Mouse (Mus musculus): ENCODE data around the gene Prune2. TPM values are rescaled to one million over a fixed set of nuclear protein-coding genes. Genes with fewer than 3 reads are reported as not detected.

The Prune2 gene
- polyA plus RNA-seq, 1 experiment from 2014 or later, result 1.6 TPM

DNA sequence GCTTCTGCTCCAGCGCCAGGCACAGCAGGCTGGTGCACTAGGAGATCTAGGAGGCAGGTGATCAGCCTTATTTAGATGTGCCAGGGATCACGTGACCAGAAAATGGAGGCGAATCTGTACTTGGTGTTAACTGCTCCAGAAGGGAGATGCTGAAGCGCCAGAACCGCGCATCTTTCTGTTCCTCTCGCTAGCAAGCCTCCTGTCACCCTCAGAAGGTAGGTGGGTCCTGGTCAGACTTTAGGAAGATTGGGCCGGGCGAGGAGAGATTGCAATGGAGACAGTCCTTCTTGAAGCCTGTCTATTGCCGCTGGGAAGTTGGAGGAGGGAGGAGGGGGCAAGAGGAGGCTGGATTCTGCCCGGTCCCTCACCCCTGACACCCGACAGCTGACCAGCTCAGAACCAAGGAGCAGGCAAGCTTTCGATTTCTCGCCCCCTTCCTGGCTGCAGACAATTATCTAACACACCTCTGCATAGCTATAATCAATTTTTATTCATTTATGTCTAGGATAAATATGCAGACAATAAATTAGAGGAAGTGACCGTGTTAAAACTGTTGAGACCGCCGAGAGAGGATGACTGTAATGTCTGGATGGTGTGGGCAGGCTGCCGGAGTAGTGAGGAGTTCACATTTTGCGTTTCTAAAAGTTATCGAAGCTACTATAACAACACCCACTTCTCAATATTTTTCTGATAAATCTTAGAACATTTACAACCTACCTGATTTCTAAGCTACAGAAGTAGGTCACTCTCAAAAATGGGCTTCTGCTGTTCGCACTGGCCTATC lies 181.0 kb downstream of the Prune2 start:
- Histone ChIP-seq H3K4me1 (ENCODE audit: control insufficient read depth, insufficient read depth, low read length) (peaks cover 4% of the 10 kb centered on the region; the same call in 1 of the 2 replicates), H3K36me3 (ENCODE audit: control insufficient read depth, insufficient read depth, low read length) (no peaks in the 10 kb centered on the region), H3K9me3 (ENCODE audit: control insufficient read depth, low read length) (no peaks in the 10 kb centered on the region), H3K27ac (ENCODE audit: low read length) (no peak overlapping the region), H3K4me2 (ENCODE audit: low read depth, low read length) (peak overlapping the region; percentile 54), H3K27me3 (replicated peaks; ENCODE audit: control insufficient read depth, insufficient read depth, low read length) (no peaks in the 10 kb centered on the region), H3K9ac (ENCODE audit: low read depth, low read length) (peak overlapping the region; percentile 54), H3K4me3 (ENCODE audit: low read length) (peak overlapping the region; percentile 39)
- WGBS, result 8% methylated on average over 21 of the region's 21 CpGs
- 0 out of 2 replicates have a peak, but pooled peaks have one; percentile 55 for ATAC-seq

DNA sequence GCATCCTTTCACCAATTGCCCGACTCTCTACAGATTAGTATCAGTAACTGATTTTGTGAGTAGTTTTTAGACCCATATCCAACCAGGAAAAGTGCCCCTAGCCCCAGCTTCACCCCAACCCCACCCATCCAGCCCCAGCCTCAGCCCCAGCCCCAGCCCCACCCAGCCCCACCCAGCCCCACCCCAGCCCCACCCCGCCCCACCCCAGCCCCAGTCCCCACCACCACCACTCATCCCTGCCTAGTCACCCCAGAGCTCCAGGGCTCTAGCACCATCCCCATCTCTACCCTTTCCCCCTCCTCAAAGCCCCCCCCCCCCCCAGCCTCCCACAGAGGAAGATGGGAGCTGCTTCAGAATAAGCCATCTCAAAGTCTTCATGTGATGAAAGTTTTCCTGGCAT lies 181.7 kb downstream of the Prune2 start:
- H3K27ac ChIP-seq (ENCODE audit: low read length), result no peak overlapping the region
- H3K4me2 ChIP-seq (ENCODE audit: low read depth, low read length), result no peak overlapping the region
- WGBS, result 49% methylated on average over 2 of the region's 2 CpGs
- H3K9ac ChIP-seq (ENCODE audit: low read depth, low read length), result no peak overlapping the region
- H3K9me3 ChIP-seq (ENCODE audit: control insufficient read depth, low read length), result no peaks in the 10 kb centered on the region
- H3K36me3 ChIP-seq (ENCODE audit: control insufficient read depth, insufficient read depth, low read length), result no peaks in the 10 kb centered on the region
- no peak for ATAC-seq
- peaks cover 4% of the 10 kb centered on the region; the same call in 1 of the 2 replicates for H3K4me1 ChIP-seq (ENCODE audit: control insufficient read depth, insufficient read depth, low read length)
- no peaks in the 10 kb centered on the region for H3K27me3 ChIP-seq (replicated peaks; ENCODE audit: control insufficient read depth, insufficient read depth, low read length)
- H3K4me3 ChIP-seq (ENCODE audit: low read length), result no peak overlapping the region

DNA sequence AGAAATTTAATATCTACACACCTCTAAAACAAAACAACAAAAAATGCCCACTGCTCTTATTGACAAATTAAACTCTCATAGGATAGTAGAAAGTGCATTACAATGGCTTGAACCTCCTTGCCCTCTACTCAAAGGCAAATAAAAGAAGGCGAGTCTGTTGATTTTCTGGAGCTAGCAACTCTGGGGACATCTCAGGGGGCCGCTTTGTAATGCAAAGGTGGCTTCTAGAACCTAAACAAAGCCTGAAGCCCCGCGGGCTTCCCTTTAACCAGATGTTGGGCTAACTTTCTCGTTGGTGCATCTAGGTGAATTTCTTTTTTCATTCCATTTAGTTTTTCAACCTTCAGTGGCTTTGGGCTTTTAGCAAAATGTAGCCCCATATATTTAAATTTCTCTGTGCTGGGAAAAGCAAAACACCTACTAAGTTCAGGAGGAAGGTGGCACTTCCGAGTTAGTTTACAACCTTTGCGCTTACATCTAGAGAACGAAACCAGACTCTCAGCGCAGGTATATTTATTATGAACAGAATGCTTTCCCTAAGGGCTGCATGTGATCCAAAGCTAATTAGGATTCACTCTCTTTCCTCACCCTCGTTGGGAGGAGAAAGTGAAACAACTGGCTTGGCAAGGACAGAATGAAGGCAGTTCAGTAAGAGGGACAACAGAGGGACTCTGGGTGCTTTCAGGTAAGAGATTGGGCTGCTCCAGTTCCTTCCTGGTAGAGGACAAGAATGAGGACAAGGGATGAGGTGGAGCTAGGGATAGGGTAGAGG lies 182.4 kb downstream of the Prune2 start:
- Histone ChIP-seq H3K4me1 (ENCODE audit: control insufficient read depth, insufficient read depth, low read length) (peaks cover 4% of the 10 kb centered on the region; the same call in 1 of the 2 replicates), H3K4me3 (ENCODE audit: low read length) (no peak overlapping the region), H3K9me3 (ENCODE audit: control insufficient read depth, low read length) (no peaks in the 10 kb centered on the region), H3K9ac (ENCODE audit: low read depth, low read length) (no peak overlapping the region), H3K27ac (ENCODE audit: low read length) (no peak overlapping the region), H3K36me3 (ENCODE audit: control insufficient read depth, insufficient read depth, low read length) (no peaks in the 10 kb centered on the region), H3K4me2 (ENCODE audit: low read depth, low read length) (no peak overlapping the region), H3K27me3 (replicated peaks; ENCODE audit: control insufficient read depth, insufficient read depth, low read length) (no peaks in the 10 kb centered on the region)
- 28% methylated on average over 10 of the region's 10 CpGs for WGBS
- no peak for ATAC-seq

DNA sequence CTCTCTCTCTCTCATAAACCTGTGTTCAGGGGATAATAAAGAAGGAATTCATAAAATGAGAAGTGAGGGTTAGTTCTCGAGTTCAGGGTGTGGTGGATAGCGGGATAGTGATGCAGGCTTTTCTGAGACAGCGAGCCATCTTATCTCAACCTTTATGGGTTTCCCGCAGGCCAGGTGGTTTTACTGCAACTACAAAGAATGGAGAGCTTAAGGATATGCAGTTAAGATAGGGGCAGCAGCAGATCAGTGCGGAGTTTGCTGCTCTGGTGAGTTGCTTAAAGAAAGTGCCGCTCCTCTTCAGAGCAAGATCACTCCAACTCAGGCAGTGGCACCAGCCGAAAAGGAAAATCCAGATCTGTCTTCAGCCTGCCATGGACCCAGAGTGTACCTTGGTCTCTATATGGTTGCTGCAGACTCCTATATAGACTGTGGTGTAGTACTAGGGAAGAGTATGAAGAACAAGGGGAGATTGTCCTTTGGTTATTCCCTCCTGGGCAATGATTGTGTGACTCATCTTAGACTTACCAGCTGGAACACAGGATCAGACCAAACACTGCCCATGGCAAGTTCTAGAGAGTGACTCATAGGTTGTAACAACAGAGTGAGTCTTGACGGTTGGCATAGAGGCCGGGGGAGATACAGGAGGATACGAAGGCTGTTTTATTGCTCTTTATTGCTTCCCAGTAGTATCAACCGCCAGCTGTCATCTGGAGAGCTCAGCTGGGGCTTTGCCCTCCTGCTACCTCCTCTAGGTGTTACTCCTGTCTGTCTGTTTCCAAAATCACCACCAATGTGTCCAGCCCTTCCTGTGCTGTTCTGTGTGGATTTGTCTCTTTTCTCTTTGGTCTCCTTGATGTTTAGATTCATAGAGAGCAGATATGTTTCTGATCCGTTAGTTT lies 184.3 kb downstream of the Prune2 start:
- ATAC-seq, result peak; percentile 92
- H3K27me3 ChIP-seq (replicated peaks; ENCODE audit: control insufficient read depth, insufficient read depth, low read length), result no peaks in the 10 kb centered on the region
- 47% methylated on average over 12 of the region's 12 CpGs for WGBS
- no peak overlapping the region for H3K4me3 ChIP-seq (ENCODE audit: low read length)
- no peaks in the 10 kb centered on the region for H3K9me3 ChIP-seq (ENCODE audit: control insufficient read depth, low read length)
- no peak overlapping the region for H3K27ac ChIP-seq (ENCODE audit: low read length)
- peaks cover 4% of the 10 kb centered on the region; the same call in 1 of the 2 replicates for H3K4me1 ChIP-seq (ENCODE audit: control insufficient read depth, insufficient read depth, low read length)
- H3K9ac ChIP-seq (ENCODE audit: low read depth, low read length), result no peak overlapping the region
- H3K36me3 ChIP-seq (ENCODE audit: control insufficient read depth, insufficient read depth, low read length), result no peaks in the 10 kb centered on the region
- H3K4me2 ChIP-seq (ENCODE audit: low read depth, low read length), result no peak overlapping the region

DNA sequence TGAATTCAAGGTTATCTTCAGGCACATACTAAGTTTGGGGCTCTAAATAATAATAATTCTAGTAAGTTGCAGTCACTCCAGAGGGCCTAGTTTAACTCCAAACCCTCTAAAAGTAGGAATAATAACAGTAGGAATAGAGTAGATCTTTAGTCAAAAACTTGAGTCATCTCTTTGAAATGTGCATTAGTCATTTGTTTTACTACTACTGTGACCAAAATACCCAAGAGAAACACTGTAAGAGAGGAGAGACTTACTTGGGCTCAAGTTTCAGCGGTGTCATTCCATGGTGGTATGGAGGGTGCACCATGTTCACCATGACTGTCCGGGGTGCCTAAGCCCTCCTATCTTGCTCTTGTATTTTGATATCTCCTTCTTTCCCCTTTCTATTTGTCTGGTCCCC lies 187.3 kb downstream of the Prune2 start:
- 98% methylated on average over 2 of the region's 2 CpGs for WGBS
- Histone ChIP-seq H3K9me3 (ENCODE audit: control insufficient read depth, low read length) (no peaks in the 10 kb centered on the region), H3K27me3 (replicated peaks; ENCODE audit: control insufficient read depth, insufficient read depth, low read length) (no peaks in the 10 kb centered on the region), H3K4me3 (ENCODE audit: low read length) (no peak overlapping the region), H3K4me1 (ENCODE audit: control insufficient read depth, insufficient read depth, low read length) (no peaks in the 10 kb centered on the region), H3K9ac (ENCODE audit: low read depth, low read length) (no peak overlapping the region), H3K27ac (ENCODE audit: low read length) (no peak overlapping the region), H3K4me2 (ENCODE audit: low read depth, low read length) (no peak overlapping the region), H3K36me3 (ENCODE audit: control insufficient read depth, insufficient read depth, low read length) (no peaks in the 10 kb centered on the region)
- ATAC-seq, result no peak

DNA sequence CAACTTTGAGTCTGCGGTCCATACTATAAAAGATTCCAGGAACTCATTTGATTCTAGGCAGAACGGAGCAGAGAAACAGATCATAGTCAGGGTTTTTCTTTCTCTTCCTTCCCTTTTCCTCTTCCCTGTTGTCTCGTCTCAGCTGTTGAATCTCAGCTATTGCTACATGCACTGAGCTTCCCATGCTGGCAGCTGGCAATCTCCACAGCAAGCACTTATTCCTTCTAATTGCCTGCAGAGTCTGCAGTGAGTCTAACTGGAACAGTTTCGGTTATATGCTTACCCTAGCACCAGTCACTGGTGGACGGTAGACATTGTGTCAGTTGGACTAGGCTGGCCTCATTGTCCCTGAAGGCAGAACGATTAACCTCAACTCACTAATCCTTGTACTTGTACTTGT lies 188.3 kb downstream of the Prune2 start:
- no peak overlapping the region for H3K4me2 ChIP-seq (ENCODE audit: low read depth, low read length)
- H3K27me3 ChIP-seq (replicated peaks; ENCODE audit: control insufficient read depth, insufficient read depth, low read length), result no peaks in the 10 kb centered on the region
- no peak overlapping the region for H3K9ac ChIP-seq (ENCODE audit: low read depth, low read length)
- H3K4me1 ChIP-seq (ENCODE audit: control insufficient read depth, insufficient read depth, low read length), result no peaks in the 10 kb centered on the region
- H3K4me3 ChIP-seq (ENCODE audit: low read length), result no peak overlapping the region
- WGBS, result 86% methylated on average over 6 of the region's 6 CpGs
- ATAC-seq, result no peak
- no peaks in the 10 kb centered on the region for H3K36me3 ChIP-seq (ENCODE audit: control insufficient read depth, insufficient read depth, low read length)
- no peaks in the 10 kb centered on the region for H3K9me3 ChIP-seq (ENCODE audit: control insufficient read depth, low read length)
- no peak overlapping the region for H3K27ac ChIP-seq (ENCODE audit: low read length)

DNA sequence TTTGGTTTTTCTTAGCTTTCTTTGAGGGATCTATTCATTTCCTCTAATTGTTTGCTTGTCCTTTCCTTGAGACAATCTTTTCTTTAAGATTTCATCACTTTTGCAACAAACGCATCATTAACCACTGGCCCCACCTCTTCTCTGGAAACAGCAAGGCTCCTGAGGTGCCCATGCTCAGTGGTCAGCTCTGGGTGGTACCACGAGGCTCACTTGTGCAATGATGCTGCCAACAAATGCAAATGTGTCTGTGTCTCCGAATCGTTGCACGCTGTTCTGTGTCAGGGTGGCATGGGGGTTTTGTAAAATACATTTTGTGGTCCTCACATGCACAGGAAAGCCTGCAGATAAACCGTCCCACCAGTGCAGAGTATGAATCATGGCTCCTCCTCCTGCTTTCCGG lies 194.1 kb downstream of the Prune2 start:
- no peaks in the 10 kb centered on the region for H3K9me3 ChIP-seq (ENCODE audit: control insufficient read depth, low read length)
- H3K9ac ChIP-seq (ENCODE audit: low read depth, low read length), result no peak overlapping the region
- ATAC-seq, result no peak
- no peaks in the 10 kb centered on the region for H3K36me3 ChIP-seq (ENCODE audit: control insufficient read depth, insufficient read depth, low read length)
- no peak overlapping the region for H3K4me2 ChIP-seq (ENCODE audit: low read depth, low read length)
- whole genome bisulfite sequencing, result 83% methylated on average over 7 of the region's 7 CpGs
- no peak overlapping the region for H3K4me3 ChIP-seq (ENCODE audit: low read length)
- H3K27ac ChIP-seq (ENCODE audit: low read length), result no peak overlapping the region
- H3K4me1 ChIP-seq (ENCODE audit: control insufficient read depth, insufficient read depth, low read length), result no peaks in the 10 kb centered on the region
- H3K27me3 ChIP-seq (replicated peaks; ENCODE audit: control insufficient read depth, insufficient read depth, low read length), result no peaks in the 10 kb centered on the region

DNA sequence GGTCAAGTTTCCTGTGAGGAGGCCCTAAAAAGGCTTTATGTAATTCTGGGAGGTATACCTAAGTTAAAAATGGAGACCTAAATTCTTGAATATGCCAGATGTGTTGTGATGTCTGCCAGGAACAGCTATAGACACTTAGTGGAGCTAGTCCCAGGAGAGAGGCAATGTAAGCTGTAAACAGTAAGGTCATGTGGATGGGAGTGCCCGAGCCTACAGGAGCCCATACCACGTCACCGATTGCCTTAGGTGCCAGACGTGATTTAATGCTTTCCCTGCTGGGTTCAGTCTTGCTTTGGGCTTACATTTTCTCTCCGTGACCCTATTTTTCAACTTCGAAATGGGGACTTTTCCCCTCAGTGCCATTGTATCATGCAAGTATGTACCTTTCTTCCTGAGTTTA lies 195.9 kb downstream of the Prune2 start:
- ATAC-seq, result no peak
- H3K4me2 ChIP-seq (ENCODE audit: low read depth, low read length), result no peak overlapping the region
- H3K27me3 ChIP-seq (replicated peaks; ENCODE audit: control insufficient read depth, insufficient read depth, low read length), result no peaks in the 10 kb centered on the region
- H3K36me3 ChIP-seq (ENCODE audit: control insufficient read depth, insufficient read depth, low read length), result no peaks in the 10 kb centered on the region
- H3K9me3 ChIP-seq (ENCODE audit: control insufficient read depth, low read length), result no peaks in the 10 kb centered on the region
- H3K4me1 ChIP-seq (ENCODE audit: control insufficient read depth, insufficient read depth, low read length), result no peaks in the 10 kb centered on the region
- no peak overlapping the region for H3K4me3 ChIP-seq (ENCODE audit: low read length)
- H3K27ac ChIP-seq (ENCODE audit: low read length), result no peak overlapping the region
- no peak overlapping the region for H3K9ac ChIP-seq (ENCODE audit: low read depth, low read length)
- 76% methylated on average over 6 of the region's 6 CpGs for WGBS

DNA sequence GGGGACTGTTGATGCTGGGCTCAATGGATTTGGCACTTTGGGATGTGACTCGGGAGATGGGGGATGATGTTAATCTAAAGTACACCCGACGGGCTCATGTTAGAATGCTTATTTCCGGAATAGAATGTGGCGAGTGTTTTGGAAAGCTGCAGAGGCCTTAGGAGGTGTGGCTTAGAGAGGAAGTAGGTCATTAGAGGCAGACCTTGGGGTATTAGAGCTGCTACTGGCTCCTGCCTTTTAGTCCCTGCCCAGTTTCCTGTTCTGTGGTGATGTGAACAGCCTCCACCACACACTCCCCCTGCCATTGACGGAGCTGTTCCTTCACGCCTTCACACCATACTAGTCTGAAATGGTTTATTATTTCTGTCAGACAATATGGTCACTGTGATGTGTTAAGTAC lies 196.5 kb downstream of the Prune2 start:
- ATAC-seq, result no peak
- 80% methylated on average over 7 of the region's 7 CpGs for WGBS

More for the DNA sequence above, 196.5 kb downstream of the Prune2 start:
- no peaks in the 10 kb centered on the region for H3K9me3 ChIP-seq (ENCODE audit: control insufficient read depth, low read length)
- no peak overlapping the region for H3K27ac ChIP-seq (ENCODE audit: low read length)
- no peaks in the 10 kb centered on the region for H3K27me3 ChIP-seq (replicated peaks; ENCODE audit: control insufficient read depth, insufficient read depth, low read length)
- H3K4me1 ChIP-seq (ENCODE audit: control insufficient read depth, insufficient read depth, low read length), result no peaks in the 10 kb centered on the region
- no peaks in the 10 kb centered on the region for H3K36me3 ChIP-seq (ENCODE audit: control insufficient read depth, insufficient read depth, low read length)
- no peak overlapping the region for H3K4me2 ChIP-seq (ENCODE audit: low read depth, low read length)
- no peak overlapping the region for H3K9ac ChIP-seq (ENCODE audit: low read depth, low read length)
- no peak overlapping the region for H3K4me3 ChIP-seq (ENCODE audit: low read length)

Data from intestine, embryonic 16.5 days (tissue).